Mouse (Mus musculus) T-helper 1 cell (primary cell): ENCODE data around the gene Txnrd1.

Experiments
- in situ Hi-C: fragments of 300-600 bp; cut with MboI, MseI; formaldehyde crosslinking; loops from one replicate; pipeline ENCODE4 v1.15.1; 2025; ENCODE audit warnings: high pct_unique_total_duplicates

Gene Txnrd1

GRCm38 (mm10) chr10:82909382-82909781 lies 75.6 kb downstream of the Txnrd1 start:
- in situ Hi-C loops = loop anchor here (5.0 to 10.0 kb wide), 3 partner anchors 273 to 625 kb away; partner anchors contain the start of gene Aldh1l2

GRCm38 (mm10) chr10:82910198-82910597 lies 76.4 kb downstream of the Txnrd1 start:
- in situ Hi-C loops = no loop called here

DNA sequence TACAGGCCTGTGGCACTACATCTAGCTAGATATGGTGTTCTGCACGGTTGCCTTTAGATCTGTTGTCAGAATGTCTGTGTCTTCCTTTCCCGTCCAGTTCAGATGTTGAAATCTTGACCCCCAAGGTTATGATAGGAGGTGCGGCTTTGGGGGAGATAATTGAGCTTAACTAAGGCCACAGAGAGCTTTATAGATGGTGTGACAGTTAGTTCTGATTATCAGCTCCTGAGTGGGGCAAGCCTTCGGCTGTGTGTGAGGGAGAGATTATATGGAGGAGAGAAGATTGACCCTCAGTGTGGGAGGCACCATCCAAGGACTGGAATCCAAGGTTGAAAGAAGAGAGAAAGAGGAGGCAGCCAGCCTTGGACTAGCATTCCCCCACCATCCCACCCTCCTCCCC lies 79.5 kb downstream of the Txnrd1 start:
- in situ Hi-C loops = no loop called here

GRCm38 (mm10) chr10:82913772-82914171 lies 80.0 kb downstream of the Txnrd1 start:
- in situ Hi-C loops = no loop called here

- in situ Hi-C loops = no loop called here
These were observed 84.9 kb downstream of the Txnrd1 start for GRCm38 (mm10) chr10:82918675-82919074.

GRCm38 (mm10) chr10:82919404-82919980 lies 85.7 kb downstream of the Txnrd1 start:
- in situ Hi-C loops = no loop called here

- in situ Hi-C loops = no loop called here
These were observed 89.8 kb downstream of the Txnrd1 start for GRCm38 (mm10) chr10:82923547-82923946.

DNA sequence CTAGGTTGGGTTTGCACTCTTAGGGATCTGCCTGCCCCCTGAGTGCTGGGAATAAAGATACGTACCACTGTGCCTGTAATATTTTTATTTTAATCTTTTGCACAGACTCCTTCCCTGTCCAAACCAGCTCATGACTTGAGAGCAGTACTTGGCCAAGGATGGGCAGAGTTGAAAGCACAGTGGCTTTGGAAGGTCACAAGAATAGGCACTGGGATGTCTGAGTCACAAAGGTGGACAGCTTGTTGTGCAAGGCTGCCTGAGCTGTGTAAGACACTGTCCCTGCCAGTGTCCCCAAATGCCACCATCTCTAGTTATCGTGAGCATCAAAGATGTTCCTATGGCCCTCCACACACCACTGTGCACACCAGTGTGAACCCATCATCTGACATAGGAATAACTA lies 91.0 kb downstream of the Txnrd1 start:
- in situ Hi-C loops = no loop called here

GRCm38 (mm10) chr10:82925624-82926023 lies 91.9 kb downstream of the Txnrd1 start:
- in situ Hi-C loops = no loop called here

- in situ Hi-C loops = no loop called here
These were observed 101.4 kb downstream of the Txnrd1 start for GRCm38 (mm10) chr10:82935018-82935633.

GRCm38 (mm10) chr10:82935774-82936173 lies 102.0 kb downstream of the Txnrd1 start:
- in situ Hi-C loops = no loop called here
